Mouse (Mus musculus): ENCODE results near the gene Ryr2. TPM values are rescaled to one million over a fixed set of nuclear protein-coding genes. Genes with fewer than 3 reads are reported as not detected.
"Not testable (repeated sequence)": the region's sequence is repeated elsewhere in the genome, so short reads cannot be mapped to it uniquely, and the experiment has no call there.

Ryr2 gene
- total RNA-seq (2021): 100 to 1,000 TPM; 142 to 159 TPM
- long read RNA-seq, experiment 1, partial matches to known transcripts: 3 of 8 reads
- long read RNA-seq, experiment 1, other reads (novel, unspliced or antisense): 5 of 8 reads
- long read RNA-seq, experiment 2, partial matches to known transcripts: 0 of 3 reads
- long read RNA-seq, experiment 2, other reads (novel, unspliced or antisense): 3 of 3 reads

- intact Hi-C loops (cut with DNase I): loop anchor here (5.0 to 10.0 kb wide), 4 partner anchors 65 to 345 kb away; partner anchors contain the start of gene Mtr
- DNase-seq (ENCODE audit: low spot score in 2 of 2): peak; percentile 58 to 81
Observed at GRCm38 (mm10) chr13:12106662-12107632, at the start of gene Ryr2. Gene Ryr2 (minus strand): TSS chr13:12106945.

- DNase-seq (ENCODE audit: low spot score in 2 of 2): no peak
- intact Hi-C loops (cut with DNase I): no loop called here
Observed at GRCm38 (mm10) chr13:12153922-12154321, 47.2 kb upstream of the Ryr2 start.

- intact Hi-C loops (cut with DNase I): no loop called here
- no peak for DNase-seq (ENCODE audit: low spot score in 2 of 2)
Observed at GRCm38 (mm10) chr13:12146918-12147507, 40.3 kb upstream of the Ryr2 start.

- intact Hi-C loops (cut with DNase I): no loop called here
Observed at GRCm38 (mm10) chr13:12146402-12146801, 39.7 kb upstream of the Ryr2 start.

GRCm38 (mm10) chr13:12143347-12143746 lies 36.6 kb upstream of the Ryr2 start:
- no peak for DNase-seq (ENCODE audit: low spot score in 2 of 2)
- intact Hi-C loops (cut with DNase I): no loop called here

More at GRCm38 (mm10) chr13:12146402-12146801, 39.7 kb upstream of the Ryr2 start:
- DNase-seq (ENCODE audit: low spot score in 2 of 2): no peak

- intact Hi-C loops (cut with DNase I); DNase-seq (ENCODE audit: low spot score in 2 of 2): not testable (repeated sequence)
Observed at GRCm38 (mm10) chr13:12136461-12136860, 29.7 kb upstream of the Ryr2 start.

- no peak for DNase-seq (ENCODE audit: low spot score in 2 of 2)
- intact Hi-C loops (cut with DNase I): no loop called here
Observed at GRCm38 (mm10) chr13:12133549-12133948, 26.8 kb upstream of the Ryr2 start.

GRCm38 (mm10) chr13:12132160-12132710 lies 25.5 kb upstream of the Ryr2 start:
- intact Hi-C loops (cut with DNase I): no loop called here
- no peak for DNase-seq (ENCODE audit: low spot score in 2 of 2)

GRCm38 (mm10) chr13:12129121-12129520 lies 22.4 kb upstream of the Ryr2 start:
- intact Hi-C loops (cut with DNase I): no loop called here
- no peak for DNase-seq (ENCODE audit: low spot score in 2 of 2)

GRCm38 (mm10) chr13:12126099-12126498 lies 19.4 kb upstream of the Ryr2 start:
- no peak for DNase-seq (ENCODE audit: low spot score in 2 of 2)
- intact Hi-C loops (cut with DNase I): no loop called here

GRCm38 (mm10) chr13:12124940-12125540 lies 18.3 kb upstream of the Ryr2 start:
- intact Hi-C loops (cut with DNase I): no loop called here
- DNase-seq (ENCODE audit: low spot score in 2 of 2): peak; percentile 24 to 42

GRCm38 (mm10) chr13:12115551-12115950 lies 8.8 kb upstream of the Ryr2 start:
- DNase-seq (ENCODE audit: low spot score in 2 of 2): no peak
- intact Hi-C loops (cut with DNase I): no loop called here

GRCm38 (mm10) chr13:12114816-12115215 lies 8.1 kb upstream of the Ryr2 start:
- no peak for DNase-seq (ENCODE audit: low spot score in 2 of 2)
- intact Hi-C loops (cut with DNase I): no loop called here

GRCm38 (mm10) chr13:12108955-12109354 lies 2.2 kb upstream of the Ryr2 start:
- no peak for DNase-seq (ENCODE audit: low spot score in 2 of 2)
- intact Hi-C loops (cut with DNase I): loop anchor here (5.0 to 10.0 kb wide), 4 partner anchors 63 to 347 kb away; partner anchors contain the start of gene Mtr

- peak; percentile 45 to 46 for DNase-seq (ENCODE audit: low spot score in 2 of 2)
- intact Hi-C loops (cut with DNase I): loop anchor here (5.0 to 10.0 kb wide), 4 partner anchors 66 to 344 kb away; partner anchors contain the start of gene Mtr
Observed at GRCm38 (mm10) chr13:12105830-12106628, 716 bp downstream of the Ryr2 start.

- intact Hi-C loops (cut with DNase I): loop anchor here (5.0 to 10.0 kb wide), 4 partner anchors 67 to 343 kb away; partner anchors contain the start of gene Mtr
- DNase-seq (ENCODE audit: low spot score in 2 of 2): peak; percentile 39 to 44
Observed at GRCm38 (mm10) chr13:12105231-12105829, 1.4 kb downstream of the Ryr2 start.

GRCm38 (mm10) chr13:12104318-12104717 lies 2.4 kb downstream of the Ryr2 start:
- no peak for DNase-seq (ENCODE audit: low spot score in 2 of 2)
- intact Hi-C loops (cut with DNase I): loop anchor here (10.0 kb wide), 1 partner anchor 220 kb away; no protein-coding TSS in a partner anchor

- no peak for DNase-seq (ENCODE audit: low spot score in 2 of 2)
- intact Hi-C loops (cut with DNase I): loop anchor here (10.0 kb wide), 1 partner anchor 218 kb away; no protein-coding TSS in a partner anchor
Observed at GRCm38 (mm10) chr13:12103017-12103416, 3.7 kb downstream of the Ryr2 start.

Data from left cerebral cortex, postnatal 14 days (tissue).